Mouse (Mus musculus) right cerebral cortex, adult 18-20 months (tissue): Measurements from ENCODE around the gene Bcorl1.
"Not testable (repeated sequence)": the region's sequence is repeated elsewhere in the genome, so short reads cannot be mapped to it uniquely, and the experiment has no call there.

ENCODE experiments used
- DNase-seq: peaks from one replicate; pipeline ENCODE4 v3.0.0; 2022; ENCODE audit warnings: mixed read lengths

Bcorl1 gene

GRCm38 (mm10) chrX:48405141-48405540 lies 64.0 kb downstream of the Bcorl1 start:
- no peak for DNase-seq

DNA sequence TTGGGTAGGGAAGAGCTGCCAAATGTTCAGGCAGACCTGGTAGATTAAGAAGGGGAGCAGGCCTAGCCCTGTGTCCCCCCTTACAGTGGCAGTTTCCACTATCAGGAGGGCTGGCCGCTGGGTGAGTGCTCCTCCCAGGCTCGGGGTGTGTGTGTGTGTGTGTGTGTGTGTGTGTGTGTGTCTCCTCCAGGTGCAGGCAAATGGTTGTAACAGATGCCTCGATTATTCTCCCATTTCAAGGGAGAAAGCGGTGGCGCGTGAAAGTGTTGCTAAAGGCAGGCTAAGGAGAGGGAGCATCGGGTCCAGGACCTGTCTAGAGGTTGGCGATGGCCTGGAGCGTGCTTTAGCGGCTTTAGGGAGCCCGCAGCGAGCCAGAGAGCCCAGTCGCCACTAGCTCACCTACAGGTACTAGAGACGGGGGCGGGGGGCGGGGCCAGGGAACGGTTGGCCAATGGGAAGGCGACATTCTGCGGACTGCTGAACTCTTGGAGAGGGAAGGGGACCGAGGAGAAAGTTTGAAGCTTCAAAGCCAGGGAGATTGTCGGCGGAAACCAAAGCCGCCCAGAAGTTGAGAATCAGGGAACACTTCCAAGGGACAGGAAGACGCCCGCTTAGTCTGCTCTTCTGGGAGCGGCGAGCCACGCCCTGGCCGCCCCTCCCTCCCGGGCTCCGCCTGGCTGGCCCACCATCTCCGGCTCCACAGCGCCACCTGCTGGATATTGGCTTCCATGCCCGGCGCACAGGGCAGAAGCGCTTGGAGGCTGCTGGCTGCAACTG lies 68.6 kb downstream of the Bcorl1 start:
- peak; percentile 76 for DNase-seq

- DNase-seq, result no peak
These were observed 69.2 kb downstream of the Bcorl1 start for GRCm38 (mm10) chrX:48410388-48410776.

DNA sequence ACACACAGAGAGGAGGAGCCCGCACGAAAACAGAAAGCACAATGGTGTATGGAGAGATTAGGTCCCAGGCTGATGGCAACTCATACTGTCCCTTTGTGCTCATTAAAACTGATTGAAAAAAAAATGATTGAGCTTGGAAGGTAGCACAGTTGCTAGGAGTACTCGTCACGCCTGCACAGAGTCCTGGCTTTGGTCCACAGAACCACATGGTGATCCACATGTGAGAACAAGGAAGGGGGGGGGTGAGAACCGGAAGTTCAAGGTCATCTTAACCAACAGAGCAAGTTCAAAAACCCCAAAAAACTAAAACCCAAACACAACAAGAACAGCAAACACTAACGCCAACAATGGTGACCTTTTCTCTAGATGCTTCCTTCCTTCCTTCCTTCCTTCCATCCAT lies 71.5 kb downstream of the Bcorl1 start:
- DNase-seq, result no peak

GRCm38 (mm10) chrX:48414291-48414690 lies 73.1 kb downstream of the Bcorl1 start:
- DNase-seq, result no peak

DNA sequence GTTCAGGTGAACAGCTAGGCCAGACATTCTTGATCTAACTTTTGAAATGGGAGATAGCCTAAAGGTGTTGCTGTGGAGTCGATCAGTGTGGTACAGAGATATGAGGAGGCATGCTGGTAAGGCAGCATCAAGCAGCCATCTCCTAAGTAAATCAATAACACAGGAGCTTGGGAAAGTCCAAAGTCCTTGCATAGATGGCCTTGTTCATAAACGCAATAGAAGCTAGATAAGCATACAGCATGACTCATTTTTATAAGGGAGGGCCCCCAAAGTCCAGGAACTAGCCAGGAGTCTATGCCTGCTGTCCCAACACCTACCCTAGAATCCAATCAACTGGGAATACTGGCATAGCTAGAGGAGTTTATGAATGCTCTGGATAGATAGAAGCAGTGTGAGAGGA lies 77.3 kb downstream of the Bcorl1 start:
- no peak for DNase-seq

DNA sequence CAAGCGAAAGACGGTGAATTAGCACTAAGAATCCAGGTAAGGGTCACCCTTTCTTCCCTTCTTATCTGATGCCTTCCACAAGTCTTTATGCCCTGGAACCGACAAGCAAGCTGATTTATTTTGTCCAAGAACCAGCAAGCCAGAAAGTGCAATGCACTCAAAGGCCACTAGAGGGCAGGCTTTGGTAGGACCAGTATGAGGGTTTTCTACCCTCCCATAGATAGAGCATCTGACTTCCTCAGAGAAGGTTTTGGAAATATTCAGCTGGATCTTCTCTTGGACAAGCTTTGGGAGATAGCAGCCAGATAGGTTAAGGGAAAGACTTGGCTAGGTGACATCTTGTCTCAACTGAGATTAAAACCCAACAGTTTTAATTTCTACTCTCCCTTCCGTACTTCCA lies 81.8 kb downstream of the Bcorl1 start:
- peak; percentile 50 for DNase-seq

GRCm38 (mm10) chrX:48423671-48424070 lies 82.5 kb downstream of the Bcorl1 start:
- no peak for DNase-seq

GRCm38 (mm10) chrX:48424583-48424982 lies 83.4 kb downstream of the Bcorl1 start:
- no peak for DNase-seq

GRCm38 (mm10) chrX:48425280-48425679 lies 84.1 kb downstream of the Bcorl1 start:
- no peak for DNase-seq

- no peak for DNase-seq
These were observed 87.1 kb downstream of the Bcorl1 start for GRCm38 (mm10) chrX:48428241-48428640.

GRCm38 (mm10) chrX:48428642-48429041 lies 87.5 kb downstream of the Bcorl1 start:
- DNase-seq, result no peak

DNA sequence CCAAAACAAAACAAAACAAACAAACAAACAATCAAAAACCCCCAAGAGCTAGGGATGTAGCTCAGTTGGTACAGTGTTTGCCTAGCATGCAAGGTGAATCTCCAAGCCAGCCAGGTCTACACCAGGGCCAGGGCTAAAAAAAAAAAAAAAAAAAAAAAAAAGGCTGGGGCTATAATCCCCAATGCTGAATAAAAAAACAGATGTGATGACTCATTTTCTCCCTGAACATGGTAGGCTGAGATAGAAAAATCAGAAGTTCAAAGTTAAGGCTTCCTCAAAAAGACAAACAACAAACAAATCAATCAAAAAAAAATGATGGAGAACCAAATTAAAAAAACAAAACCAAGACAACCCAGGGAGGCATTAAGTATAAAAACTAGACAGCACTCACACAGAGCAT lies 87.9 kb downstream of the Bcorl1 start:
- no peak for DNase-seq

GRCm38 (mm10) chrX:48429538-48429937 lies 88.4 kb downstream of the Bcorl1 start:
- no peak for DNase-seq

DNA sequence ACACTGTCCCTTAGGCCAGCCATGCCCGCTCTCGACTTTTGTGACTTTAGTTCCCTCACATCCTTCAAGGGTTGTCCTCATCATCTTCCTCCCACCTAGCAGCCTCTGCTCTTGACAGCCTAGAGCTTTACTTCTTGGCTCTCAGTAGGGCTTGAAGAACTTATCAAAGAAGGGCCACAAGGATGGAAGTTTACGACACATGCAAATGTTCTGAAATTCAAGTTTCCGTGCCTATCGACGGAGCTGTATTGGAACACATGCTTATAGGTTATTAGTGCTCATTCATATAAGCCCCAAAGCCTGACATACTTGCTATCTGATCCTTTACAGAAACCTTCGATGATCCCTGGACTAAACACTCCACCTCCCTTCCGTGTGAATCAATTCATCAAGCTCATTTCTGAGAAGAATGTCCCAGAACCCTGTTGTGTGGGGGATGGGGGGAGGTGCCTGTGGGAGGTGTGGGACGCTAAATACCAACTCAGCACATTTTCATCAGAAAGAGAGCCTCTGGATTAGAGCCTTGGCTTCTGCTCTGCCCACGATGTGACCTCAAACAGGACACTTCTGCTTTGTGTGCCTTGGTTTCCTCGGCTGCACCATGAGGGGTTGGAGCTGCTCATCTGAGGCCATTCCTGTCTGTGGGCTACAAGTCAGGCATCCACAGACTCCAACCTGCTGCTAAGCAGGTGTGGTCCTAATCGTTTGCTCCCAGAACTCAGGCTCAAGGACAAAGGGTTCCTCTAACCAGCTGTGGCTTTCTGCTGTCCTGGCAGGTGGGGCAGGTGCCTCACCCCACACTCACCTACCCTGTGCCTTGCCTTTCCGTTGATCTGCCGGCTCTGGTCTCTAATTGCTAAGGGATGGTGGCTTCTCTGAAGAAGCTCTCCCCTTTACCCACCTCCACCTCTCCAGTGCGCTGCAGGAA lies 91.7 kb downstream of the Bcorl1 start:
- no peak for DNase-seq

DNA sequence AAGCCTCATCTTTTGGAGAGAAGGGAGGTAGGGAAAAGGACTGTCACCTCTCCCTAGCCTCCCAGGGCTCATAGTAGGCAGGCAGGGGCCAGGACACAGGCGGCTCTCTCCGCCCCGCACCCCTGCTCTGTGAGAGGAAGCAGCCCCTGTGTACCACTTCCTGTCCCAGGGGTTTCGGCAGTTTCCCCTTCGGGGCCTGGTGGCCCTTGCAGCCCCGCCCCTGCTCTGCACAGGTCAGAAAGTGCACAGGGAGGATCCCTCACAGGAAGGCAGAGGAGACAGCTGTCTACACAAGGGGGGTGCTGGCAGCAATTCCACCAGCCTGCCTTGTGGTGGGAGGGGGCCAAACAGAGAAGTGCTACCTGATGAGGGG lies 92.4 kb downstream of the Bcorl1 start:
- DNase-seq, result no peak

DNA sequence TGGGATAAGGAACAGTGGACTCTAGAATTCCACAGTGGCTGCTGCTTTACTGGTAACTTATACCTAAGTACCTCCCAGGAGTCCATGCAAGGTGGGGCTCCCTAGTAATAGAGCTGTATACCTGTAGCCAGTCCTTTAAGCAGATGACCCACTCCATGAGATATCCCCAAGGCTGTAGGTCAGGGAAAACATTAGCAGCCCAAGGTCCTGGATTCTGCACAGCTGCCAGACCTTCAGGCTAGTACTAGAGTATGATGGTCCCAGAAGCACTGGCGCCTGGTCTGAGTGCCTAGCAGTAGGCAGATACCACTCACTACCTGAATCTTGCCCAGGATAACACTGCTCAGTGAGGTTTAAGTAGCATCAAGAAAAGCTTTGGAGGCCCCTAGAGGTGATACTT lies 93.1 kb downstream of the Bcorl1 start:
- no peak for DNase-seq

DNA sequence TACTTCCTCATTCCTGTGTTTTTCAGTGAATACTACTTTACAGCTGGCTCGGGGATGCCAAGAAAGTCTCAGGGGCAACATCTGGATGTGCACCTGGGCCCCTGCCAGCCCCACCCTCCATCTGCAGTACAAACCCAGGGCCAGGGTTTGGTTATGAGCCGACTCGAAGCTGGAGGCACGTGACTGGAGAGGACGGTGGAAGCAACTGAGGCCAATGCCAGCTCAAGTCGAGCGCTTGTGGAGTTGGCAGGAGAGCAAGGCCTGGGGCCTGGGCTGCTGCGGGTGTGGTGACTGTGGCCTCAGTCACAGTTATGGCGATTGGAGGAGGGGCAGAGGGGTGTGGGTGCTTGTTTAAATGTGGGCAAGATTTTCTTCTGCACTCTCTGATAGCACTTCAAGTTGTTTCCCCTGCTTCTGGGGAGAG lies 94.3 kb downstream of the Bcorl1 start:
- DNase-seq, result no peak

- DNase-seq, result not testable (repeated sequence)
These were observed 94.9 kb downstream of the Bcorl1 start for GRCm38 (mm10) chrX:48436082-48436481.

DNA sequence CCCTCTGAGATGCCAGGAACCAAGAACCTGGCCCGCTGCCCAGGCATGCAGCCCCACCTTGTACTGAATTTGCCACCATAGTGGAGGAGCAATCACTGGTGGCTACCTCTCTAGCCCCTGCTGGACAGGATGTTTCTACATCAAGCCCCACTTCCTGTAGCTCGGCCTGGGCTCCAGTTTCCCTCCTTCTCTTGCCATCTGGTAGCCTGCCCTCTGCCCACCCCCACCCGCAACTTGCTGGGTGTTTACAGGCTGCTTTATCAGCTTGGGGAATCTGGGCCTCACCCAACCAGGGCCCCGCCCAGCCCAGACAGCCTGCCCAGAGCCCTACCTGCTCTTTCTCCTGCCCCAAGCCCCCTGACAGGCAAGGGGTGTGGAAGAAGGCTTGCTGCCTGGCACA lies 97.9 kb downstream of the Bcorl1 start:
- no peak for DNase-seq

GRCm38 (mm10) chrX:48441548-48441947 lies 100.4 kb downstream of the Bcorl1 start:
- DNase-seq, result no peak

- no peak for DNase-seq
These were observed 100.8 kb downstream of the Bcorl1 start for GRCm38 (mm10) chrX:48441954-48442353.

DNA sequence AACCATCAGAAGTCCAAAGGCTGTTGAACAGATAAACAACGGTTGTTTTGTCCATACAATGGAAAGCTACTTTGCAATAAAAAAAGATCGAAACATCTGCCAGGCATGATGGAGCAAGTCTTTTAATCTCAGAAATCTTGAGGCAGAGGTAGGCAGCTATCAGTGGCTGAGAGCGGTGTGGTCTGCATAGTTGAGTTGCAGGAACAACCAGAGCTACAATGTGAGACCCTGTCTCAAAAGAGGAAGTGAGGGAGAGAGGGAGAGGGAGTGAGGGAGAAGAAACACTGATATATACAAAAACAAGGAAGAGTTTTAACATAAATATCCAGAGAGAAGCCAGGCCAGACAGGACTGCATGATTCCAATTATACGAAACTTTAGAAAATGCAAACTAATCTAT lies 103.5 kb downstream of the Bcorl1 start:
- DNase-seq, result no peak

DNA sequence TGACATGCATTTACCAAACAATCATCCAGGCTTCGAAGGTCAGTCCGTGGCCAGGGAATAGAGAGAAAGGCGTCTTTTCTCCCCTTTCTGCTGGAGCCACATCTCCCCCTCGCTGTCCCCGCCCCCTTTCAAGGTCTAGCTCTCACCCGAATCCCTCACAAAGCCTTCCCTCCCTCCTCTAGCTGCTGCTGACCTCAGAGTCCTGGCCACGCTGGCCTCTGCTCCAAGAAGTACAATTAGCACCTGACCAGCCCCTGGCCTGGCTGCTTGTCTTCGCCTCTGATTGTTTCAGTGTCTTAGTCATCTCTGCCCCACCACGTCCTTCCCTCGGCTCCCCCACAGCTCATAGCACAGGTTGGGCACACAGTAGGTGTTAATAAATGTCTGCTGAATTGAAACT lies 108.5 kb downstream of the Bcorl1 start:
- no peak for DNase-seq
